Mouse (Mus musculus) bone marrow, adult 2 months (tissue): ENCODE data around the gene Limd2.

Experiments used
- CTCF ChIP-seq: fragments of 200-500 bp; IDR thresholded peaks from 2 replicates; pipeline ENCODE4 v1.5.1; 2011; ENCODE audit warnings: low read length, control low read depth; ENCODE audit not compliant: control insufficient read depth, insufficient read depth
- POLR2A ChIP-seq: fragments of 200-500 bp; IDR thresholded peaks from 2 replicates; pipeline ENCODE4 v1.6.1; 2011; ENCODE audit warnings: low read depth, mild to moderate bottlenecking, control low read depth, low read length, borderline replicate concordance; ENCODE audit not compliant: control insufficient read depth

DNA sequence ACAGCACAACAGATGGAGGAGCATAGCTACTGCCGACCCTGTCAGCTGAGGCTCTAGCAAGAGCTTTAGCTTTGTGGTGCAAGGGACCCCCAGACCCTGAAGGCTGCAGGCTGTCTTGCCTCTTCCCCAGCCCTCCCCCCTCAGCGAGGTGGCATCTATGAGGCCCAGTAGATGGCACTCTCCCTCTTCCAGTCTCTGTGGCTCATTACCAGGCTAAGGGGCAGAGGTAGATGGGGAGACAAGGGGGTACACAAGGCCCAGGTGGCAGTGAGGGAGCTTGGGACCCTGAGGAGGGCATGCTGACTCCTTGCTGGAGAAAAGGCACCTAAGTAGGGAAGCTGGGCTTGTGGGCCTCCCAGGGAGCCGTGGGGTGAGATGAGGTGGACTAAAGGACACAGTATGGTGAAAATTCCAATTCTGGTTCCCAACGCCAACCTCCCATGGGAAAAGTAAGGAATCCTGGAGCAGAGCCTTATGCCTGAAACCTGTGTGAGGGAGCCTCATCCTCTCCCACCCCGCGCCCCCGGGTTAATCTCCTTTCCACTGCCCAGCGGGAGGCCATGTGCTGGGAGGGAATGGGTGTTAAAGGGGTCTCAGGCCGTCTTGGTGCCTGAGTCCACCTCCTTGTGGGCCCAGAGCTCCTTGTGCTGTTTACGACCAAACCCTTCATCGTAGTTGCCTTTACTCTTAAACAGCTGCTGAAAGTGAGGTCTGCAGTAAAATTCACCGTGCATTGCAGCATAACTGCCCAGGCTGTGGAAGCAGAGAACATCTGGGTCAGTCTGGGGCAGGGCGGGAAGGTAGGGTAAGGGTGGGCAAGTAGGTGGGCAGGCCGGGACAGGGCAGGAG lies 2.4 kb downstream of the Limd2 start:
- TF ChIP-seq CTCF = peak; percentile 79
- no peak for TF ChIP-seq POLR2A
